Mouse (Mus musculus): ENCODE results near the gene Plac8. TPM values are rescaled to one million over a fixed set of nuclear protein-coding genes. Genes with fewer than 3 reads are reported as not detected.

The Plac8 gene
- polyA plus RNA-seq (2014; fragmentation: Illumina TruSeq; extraction: RNeasy Lipid Tissue Mini Kit (QIAGEN cat#74804); ENCODE audit: low read depth, low replicate concordance): 222 TPM

DNA sequence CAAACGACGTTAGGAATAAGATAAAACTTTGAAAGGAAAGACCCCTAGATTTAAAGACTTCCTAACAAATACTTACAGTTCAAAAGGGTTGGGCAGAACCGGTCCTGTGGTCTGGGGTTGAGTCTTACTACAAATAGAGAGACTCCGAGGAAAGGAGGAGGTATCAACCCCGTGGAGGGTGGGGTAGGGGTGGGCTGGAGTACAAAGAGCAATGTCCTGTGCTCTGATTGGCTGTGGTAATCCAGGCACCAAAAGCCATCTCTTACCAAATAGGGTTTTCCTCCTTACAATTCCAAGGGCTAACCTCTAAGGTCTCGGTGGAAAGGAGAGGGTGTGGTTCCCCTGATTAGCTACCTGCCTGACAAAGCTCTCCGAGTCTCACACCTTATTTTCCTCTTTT, at the start of gene Plac8:
TSS of gene Plac8 (minus strand) at position 177 of the 400 bp plus-strand sequence.

DNA sequence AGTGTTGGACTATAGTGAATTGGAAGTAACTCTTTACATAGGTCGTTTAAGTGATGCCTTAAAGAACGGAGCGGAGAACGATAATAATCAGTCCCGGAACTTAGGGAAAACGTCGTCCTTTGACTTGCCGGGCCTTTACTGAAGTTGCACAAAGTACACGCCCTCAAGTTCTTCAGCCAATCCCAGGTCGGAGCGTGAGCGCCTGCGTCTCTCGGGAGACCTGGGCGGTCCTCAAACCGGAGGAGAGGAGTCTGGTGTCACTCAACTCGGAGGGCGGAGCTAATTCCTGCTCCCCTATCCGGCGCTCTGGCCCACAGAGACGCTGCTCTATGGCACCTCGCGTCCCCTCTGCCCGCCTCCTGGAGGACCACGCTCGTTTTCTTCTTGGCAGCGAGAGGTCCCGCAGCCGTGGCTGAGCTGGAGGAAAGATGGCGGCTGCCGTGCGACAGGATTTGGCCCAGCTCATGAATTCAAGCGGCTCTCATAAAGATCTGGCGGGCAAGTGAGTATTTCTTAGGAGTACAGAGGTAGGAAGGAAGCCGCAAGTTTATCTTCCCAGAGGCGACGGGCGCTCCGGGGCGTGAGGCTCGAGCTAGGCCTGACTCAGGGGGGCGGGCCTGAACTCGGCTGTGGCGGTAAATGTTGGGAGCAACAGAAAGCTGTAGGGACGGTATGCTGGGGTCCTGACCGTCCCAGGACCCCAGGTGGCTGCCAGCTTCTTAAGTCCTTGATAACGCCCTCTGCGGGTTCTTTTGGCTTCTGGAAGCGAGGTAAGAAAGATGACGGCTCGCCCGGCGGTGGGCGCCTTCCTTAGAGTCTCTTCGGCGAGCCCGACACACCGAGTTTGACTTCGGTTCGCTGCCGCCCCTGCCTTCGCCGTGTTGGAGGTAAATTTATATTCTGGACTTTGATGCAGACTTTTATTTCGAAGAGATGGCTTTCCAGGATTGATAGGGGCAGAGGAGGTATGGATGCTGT, 53.7 kb downstream of the Plac8 start, which contains the start of gene Cops4:
TSS of gene Cops4 (plus strand) at position 261 of the 978 bp plus-strand sequence.

Other genes starting within 250 kb of the Plac8 start
- 247 TPM for gene Sec31a, start 156.0 kb downstream of the Plac8 start, polyA plus RNA-seq (2014; fragmentation: Illumina TruSeq; extraction: RNeasy Lipid Tissue Mini Kit (QIAGEN cat#74804); ENCODE audit: low read depth, low replicate concordance)
- gene Lin54, start 71.6 kb downstream of the Plac8 start, polyA plus RNA-seq (2014; fragmentation: Illumina TruSeq; extraction: RNeasy Lipid Tissue Mini Kit (QIAGEN cat#74804); ENCODE audit: low read depth, low replicate concordance): 6.0 TPM
- 60.8 TPM for gene Cops4, start 53.9 kb downstream of the Plac8 start, polyA plus RNA-seq (2014; fragmentation: Illumina TruSeq; extraction: RNeasy Lipid Tissue Mini Kit (QIAGEN cat#74804); ENCODE audit: low read depth, low replicate concordance)
- gene Coq2, start 102.9 kb upstream of the Plac8 start, polyA plus RNA-seq (2014; fragmentation: Illumina TruSeq; extraction: RNeasy Lipid Tissue Mini Kit (QIAGEN cat#74804); ENCODE audit: low read depth, low replicate concordance): 54.3 TPM
- 2.5 TPM for gene Hpse, start 147.5 kb upstream of the Plac8 start, polyA plus RNA-seq (2014; fragmentation: Illumina TruSeq; extraction: RNeasy Lipid Tissue Mini Kit (QIAGEN cat#74804); ENCODE audit: low read depth, low replicate concordance)
- 7.2 TPM for gene Helq, start 226.4 kb upstream of the Plac8 start, polyA plus RNA-seq (2014; fragmentation: Illumina TruSeq; extraction: RNeasy Lipid Tissue Mini Kit (QIAGEN cat#74804); ENCODE audit: low read depth, low replicate concordance)
- gene Mrps18c, start 226.4 kb upstream of the Plac8 start, polyA plus RNA-seq (2014; fragmentation: Illumina TruSeq; extraction: RNeasy Lipid Tissue Mini Kit (QIAGEN cat#74804); ENCODE audit: low read depth, low replicate concordance): 66.7 TPM
- 11.8 TPM for gene Abraxas1, start 248.7 kb upstream of the Plac8 start, polyA plus RNA-seq (2014; fragmentation: Illumina TruSeq; extraction: RNeasy Lipid Tissue Mini Kit (QIAGEN cat#74804); ENCODE audit: low read depth, low replicate concordance)

Measured in adipose tissue, adult 10 weeks (tissue).